Mouse (Mus musculus): ENCODE data around the gene Vapa.
"Not testable (repeated sequence)": the region's sequence is repeated elsewhere in the genome, so short reads cannot be mapped to it uniquely, and the experiment has no call there.

Gene Vapa

DNA sequence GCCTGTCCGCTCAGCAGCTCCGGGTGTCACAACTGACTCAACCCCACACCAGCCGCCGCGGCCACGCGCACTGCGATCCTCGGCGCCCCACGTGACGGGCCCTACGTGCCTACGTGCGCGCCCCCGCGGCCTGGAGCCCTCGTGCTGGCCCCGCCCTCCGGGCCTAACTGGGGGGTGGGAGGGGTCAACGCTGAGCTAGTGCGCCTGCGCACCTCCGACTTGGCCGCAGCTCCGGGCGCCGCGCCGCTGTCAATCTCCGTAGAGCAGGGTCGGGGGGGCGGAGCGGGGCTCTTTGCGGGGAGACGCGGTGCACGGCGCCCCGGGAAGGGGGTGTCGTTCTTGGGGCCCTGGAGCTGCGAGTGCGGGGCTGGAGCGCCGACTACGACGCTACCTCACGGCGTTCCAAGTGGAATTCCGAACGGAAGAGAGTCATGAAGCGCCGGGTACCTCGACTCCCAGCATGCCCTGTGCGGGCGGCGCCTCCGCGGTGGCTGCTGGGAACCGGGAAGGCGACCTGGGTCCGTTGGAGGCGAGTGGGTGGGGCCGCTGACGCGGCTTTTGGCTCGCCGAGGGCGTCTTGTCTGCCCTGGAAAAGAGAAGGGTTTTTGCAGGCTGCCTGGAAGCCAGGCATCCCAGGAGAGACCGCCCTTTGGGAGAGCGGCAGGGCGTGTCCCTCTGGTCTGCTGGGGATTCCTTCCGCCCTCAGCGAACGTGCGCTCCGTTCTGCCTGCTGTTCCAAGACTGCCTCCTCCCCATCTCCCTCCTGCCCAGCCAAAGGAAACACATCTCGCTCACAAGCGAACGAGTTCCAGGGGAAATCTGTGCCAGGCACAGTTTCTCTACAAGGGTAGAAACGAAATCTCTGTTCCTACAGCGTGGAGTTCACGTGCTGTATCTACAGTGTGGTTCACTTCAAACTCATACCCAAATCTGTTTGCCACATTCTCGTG, at the start of gene Vapa:
Gene Vapa, minus strand, starts transcription at position 93 of the 950 bp plus-strand sequence.
- DNase-seq (ENCODE audit: low read depth) = peak; percentile 89

DNA sequence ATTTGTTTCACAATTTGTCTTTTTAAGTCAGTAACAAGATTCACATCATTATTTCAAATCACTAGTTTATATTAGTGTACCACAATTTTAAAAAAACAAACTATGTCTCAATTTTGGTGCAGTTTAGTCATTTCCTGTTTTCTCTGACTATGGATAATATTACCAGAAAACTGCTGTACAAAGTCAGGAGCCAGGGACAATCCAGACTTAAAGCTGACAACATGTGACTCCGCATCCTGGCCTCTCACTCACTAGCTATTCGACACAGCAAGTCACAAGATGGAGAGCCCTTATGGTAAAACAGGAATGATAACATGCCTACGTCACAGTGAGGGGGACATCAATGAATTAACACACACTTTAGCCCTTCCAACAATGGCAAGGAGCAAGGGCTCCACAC, 49.3 kb upstream of the Vapa start:
- DNase-seq (ENCODE audit: low read depth) = no peak

DNA sequence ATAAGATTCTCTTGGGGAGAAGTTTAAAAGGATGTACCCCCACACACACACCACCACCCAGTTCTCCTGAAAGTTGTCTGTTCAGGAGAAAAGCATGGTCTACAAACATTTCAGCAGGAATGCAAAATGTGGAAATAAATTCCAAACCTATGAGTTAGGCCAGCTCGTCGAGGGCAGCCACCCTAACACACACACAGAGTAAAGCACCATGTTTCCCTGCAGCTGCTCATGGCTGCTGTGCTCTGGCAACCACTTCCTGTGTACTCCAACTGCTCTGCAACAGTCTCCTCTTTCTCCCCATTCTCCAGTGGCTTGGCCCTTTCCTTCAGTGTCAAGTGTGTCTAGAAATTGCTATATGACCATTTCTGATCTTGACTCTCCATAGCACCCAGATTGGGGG, 45.1 kb upstream of the Vapa start:
- no peak for DNase-seq (ENCODE audit: low read depth)

DNA sequence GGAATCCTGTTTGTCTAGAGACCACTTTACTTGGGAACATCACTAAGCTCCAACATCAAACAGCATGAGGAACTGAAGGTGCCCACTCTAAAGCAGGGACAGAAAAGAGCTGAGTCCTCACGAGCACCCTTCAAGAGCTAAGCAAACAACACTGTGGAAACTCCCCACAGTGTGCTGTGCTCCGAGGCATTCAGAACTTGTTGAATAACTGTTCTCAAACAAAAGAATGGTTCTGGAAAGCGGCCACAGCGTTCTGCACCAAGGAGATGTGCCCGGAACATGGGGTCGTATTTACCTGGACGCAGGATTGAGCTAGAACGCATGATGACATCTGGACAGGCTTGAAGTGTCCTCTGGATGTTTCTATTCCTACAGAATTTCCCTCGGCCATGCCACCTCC, 44.6 kb upstream of the Vapa start:
- DNase-seq (ENCODE audit: low read depth) = no peak

DNA sequence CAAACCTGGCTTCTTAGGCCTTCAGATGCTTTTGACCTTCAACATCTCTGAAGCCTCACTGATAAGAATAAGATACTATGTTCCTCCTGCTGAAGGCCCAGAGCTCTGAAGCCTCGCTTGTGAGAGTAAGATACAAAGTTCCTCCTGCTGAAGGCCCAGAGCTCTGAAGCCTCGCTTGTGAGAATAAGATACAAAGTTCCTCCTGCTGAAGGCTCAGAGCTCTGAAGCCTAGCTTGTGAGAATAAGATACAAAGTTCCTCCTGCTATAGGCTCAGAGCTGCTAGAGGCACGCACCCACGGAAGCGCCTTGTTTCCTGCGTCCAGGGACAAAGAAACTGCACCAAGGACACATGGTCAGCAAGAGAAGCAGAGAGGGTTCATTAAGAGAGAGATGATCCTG, 43.4 kb upstream of the Vapa start:
- no peak for DNase-seq (ENCODE audit: low read depth)

DNA sequence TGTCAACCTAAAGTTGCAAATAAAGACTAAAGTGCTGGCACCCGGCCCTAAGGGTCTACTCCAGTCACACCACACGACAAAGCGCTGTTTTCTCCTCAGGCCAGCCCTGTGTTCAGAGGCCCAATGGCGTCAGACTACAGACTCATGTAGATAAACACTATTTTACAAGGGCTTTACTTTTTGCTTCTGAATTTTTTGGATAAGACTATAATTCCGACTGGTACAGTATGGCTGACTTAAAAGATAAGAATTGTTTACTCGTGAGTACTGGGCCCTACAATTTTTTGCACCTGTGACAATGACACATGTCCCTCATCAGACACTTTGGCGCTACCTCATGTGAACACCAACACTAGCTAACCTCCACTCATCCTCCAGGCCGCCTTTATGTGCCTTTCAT, 42.7 kb upstream of the Vapa start:
- no peak for DNase-seq (ENCODE audit: low read depth)

DNA sequence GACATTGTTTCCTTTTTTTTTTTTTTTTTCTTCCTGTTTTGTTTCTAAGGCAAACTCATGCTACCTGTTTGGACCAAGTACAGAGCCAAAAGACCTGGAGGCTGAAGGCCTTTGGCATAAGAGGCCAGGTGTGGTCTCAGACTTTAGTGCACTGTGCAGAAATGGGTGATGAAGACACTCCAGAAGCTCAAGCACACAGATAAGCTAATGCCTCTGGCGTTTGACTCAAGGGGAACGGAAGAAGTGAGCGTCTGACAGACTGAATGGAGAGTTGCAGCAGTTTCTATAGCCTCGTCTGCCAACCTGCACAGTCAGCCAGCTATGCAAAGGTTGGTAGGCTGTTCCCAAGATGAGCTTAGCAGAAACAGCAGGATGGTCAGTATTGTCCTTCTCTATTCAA, 42.3 kb upstream of the Vapa start:
- DNase-seq (ENCODE audit: low read depth) = no peak

DNA sequence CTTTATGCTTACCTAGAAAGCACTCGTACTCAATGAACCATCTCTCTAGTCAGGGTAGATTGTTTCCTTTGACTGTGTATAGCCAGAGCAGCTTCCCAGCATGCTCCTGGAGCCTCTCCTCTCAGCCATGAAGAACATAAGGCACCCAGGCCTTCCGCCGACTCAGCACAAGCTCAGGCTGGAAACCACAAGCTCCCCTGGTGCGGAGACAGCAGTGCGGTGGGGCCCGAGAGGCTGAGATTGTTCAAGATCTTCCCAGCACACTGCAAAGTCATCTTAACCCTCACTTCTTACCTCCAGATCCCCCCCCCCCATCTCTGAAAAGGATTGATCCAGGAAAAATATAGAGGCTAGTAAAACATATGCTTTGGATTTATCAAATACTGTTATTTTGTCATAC, 37.2 kb upstream of the Vapa start:
- DNase-seq (ENCODE audit: low read depth) = no peak

DNA sequence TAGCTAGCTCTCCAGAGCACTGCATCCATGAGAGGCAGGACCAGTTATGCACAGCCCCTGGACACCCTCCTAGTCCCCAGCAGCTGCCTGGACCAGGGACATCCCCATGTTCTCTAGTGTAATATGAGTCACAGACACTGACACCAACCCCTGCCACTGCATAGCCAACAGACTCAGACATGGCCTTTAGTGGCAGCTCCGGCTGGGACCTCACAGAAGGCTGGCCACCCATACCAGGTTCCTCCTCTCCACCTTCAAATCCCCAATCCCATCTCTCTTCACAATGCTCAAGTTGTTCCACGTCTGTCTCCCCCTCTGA, 35.8 kb upstream of the Vapa start:
- no peak for DNase-seq (ENCODE audit: low read depth)

DNA sequence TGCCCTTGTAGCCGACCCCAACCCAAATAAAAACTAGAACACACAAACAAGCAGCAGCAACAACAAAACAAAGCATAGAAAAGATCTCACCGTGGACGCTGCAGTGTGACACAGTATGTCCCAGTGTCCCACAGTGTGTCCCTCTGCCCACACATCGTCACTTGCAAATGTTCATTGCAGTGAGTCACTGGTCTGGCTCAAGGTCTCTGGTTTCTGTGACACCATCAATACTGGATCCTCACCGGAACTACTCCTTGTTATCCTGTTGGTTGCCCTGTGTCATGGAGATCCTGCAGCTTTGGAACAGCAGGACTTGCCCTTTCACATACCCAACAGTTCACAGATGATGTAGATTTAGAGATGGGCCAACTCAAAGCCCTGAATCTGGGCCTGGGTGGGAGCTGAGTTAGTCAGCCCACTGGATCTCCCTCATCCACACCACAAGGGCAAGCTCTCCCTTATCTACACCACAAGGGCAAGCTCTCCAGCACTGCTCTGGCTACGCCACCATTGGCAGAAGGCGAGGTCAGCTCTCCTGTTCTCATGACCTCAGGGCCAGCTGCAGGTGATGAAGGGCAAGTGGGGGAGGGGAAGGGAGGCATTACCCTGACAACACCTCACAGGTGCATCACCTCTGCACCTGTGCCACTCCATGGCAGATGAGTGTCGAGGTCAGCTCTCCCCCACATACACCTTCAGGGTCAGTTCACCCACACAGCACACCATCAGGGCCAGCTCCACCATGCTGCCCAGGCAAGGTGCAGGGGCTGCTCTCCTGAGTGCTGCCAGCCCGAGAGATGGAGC, 35.2 kb upstream of the Vapa start:
- DNase-seq (ENCODE audit: low read depth) = no peak

DNA sequence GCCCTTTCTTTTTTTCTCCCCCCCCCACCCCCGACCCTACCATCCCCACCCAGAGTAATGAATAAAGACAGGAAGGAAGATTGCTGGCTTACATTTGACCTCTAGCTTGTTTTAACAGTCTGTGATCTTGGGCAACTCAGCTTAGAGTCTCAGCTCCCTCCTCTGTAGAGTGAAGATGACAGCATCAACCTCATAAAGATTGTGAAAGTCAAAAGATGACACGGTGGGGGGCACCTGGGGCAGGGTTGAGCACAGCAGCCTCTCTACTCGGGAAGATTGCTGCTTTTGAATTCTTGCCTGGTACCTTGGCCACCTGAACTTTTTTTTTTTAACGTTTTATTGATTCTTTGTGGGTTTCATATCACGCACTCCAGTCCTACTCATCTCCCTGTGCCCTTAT, 34.6 kb upstream of the Vapa start:
- DNase-seq (ENCODE audit: low read depth) = no peak

DNA sequence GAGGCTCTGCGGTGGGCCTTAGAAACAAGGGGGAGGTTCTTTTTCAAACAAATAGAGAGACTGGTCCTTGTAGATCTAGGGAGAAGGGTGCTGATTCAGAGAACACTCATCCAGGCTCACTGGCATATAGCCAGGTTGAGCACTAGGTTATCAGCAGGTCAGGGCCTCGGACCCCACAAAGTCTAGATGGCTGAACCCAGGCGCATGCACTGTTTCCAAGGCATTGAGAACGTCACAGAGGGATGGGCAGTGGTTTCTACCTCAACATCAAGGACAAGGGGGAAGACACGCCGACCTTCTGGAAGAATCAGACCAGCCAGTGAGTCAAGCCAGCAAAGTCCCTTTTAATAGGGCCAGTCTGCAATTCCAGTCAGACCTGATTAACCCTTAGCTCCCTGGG, 33.9 kb upstream of the Vapa start:
- no peak for DNase-seq (ENCODE audit: low read depth)

DNA sequence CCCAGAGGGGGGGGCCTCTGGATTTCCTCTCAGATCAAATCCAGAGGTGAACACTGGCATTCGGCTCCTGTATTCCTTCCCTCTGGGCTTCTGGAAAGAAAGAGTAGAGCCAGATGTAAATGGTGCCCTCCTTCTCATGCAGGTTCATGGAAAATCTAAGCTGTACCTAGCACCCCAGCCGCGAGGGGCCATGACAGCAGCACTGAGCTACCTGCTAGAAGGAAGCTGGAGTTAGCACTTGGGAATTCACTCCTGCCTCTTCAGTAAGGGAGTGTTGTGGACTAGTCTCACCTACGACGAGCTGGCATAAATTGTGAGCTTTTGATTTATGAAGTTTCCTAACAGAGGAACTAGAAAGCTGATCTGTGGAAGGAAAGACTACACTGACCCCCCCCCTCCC, 30.2 kb upstream of the Vapa start:
- no peak for DNase-seq (ENCODE audit: low read depth)

DNA sequence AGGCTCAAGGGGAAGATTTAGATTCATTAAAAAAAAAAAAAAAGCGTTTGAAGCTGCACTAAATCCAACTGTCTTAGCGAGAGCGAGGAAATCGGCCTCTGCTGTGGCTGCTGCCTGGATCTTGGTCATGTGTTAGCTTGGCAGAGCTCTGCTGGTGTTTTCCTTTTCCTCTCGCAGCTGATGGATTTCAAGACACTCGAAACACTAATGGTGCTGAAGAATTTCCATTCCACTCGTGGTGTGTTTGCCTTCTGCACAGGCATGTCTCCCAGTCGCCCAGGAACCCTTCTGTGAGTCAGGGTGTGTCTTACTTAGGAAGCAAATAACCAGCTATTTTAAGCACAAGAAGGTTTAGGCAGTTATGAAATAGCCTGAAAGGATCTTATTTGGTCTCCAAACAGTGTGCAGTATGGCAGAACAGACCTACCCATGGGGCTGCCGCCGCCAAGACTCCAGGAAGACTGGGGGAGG, 29.7 kb upstream of the Vapa start:
- no peak for DNase-seq (ENCODE audit: low read depth)

DNA sequence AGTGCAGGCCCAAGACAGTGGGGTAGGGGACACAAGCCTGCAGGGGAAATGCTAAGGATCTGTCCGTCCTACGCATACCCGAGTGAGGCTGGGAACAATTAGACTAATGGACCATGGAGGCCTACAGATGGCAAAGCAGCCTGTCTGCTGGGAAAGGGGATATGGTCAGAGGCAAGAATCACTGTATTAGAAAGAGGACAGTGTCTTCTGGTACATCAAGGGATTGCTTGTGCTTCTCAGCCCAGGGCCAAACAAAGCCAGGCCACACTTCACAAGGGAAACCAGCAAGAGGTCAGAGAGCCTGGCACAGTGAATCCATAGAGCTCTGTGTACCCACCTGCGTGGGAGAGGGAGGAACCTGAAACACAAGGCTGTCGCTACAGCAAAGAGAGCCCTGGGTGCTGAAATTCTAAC, 29.2 kb upstream of the Vapa start:
- DNase-seq (ENCODE audit: low read depth) = no peak

DNA sequence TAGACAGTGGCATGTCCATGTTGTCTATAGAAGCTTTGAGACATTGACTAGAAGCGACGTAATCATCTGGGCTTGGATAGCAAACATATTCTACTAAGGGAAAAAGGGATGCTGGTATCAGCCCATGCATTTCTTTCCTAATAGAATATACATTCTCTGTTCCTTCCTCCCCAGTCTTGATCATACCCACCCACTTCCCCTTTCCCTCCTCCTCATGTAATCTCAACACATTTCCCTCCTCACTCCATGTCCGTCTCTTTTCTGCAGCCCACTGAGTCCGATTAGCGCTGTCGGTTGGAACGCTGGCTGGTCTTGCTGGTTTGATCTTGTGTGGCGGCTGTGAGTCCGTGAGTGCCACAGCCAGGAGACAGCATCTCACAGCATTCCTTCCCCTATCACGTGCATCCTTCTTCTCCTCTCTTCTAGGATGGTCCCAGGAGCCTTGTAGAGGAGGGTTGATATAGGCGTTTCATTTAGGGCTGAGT, 28.4 kb upstream of the Vapa start, which contains the start of gene Txndc2:
Gene Txndc2, minus strand, starts transcription at position 435 of the 485 bp plus-strand sequence.
- no peak for DNase-seq (ENCODE audit: low read depth)

DNA sequence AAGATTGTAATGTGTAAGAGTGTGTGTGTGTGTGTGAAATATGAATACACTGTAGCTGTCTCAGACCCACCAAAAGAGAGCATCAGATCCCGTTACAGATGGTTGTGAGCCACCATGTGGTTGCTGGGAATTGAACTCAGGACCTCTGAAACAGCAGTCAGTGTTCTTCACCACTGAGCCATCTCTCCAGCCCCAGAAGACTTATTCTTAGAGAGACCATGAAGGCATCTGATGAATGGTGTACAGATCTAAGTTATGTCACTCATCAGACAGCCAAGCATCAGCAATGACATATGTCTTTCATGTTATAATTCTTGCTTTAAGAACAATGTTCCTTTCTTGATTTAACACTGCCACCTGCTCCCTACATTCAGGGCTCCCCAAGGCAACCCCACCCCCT, 25.8 kb upstream of the Vapa start:
- DNase-seq (ENCODE audit: low read depth) = no peak

DNA sequence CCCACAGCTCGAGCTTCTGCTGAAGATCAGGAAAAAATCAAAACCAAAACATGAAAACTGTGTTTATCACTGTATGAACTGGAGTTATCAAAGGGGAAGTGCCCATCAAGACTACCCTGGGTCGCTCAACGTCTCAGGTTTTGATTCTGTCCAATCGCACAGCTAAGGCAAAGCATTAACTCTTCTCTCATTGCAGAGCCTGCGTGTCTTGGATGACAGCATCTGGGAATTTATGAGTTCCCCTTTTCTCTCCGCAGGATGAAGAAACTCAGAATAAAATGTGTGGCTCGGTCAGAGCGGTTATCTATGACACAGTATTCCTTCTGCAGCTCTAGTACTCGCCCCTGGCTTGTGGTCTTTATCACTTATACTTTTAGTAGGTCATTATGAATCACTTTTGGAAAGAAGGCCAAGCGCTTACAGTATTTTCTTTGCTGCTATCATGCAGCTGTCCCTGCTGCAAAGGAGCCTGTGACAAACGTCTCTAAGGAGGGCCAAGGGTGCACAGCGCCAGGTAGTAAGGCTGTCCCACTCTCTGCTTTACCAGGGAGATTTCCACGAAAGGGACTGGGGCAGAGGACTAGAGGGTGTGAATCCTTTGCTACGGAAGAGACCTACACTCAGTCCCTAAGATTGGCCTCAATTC, 22.5 kb upstream of the Vapa start:
- no peak for DNase-seq (ENCODE audit: low read depth)

DNA sequence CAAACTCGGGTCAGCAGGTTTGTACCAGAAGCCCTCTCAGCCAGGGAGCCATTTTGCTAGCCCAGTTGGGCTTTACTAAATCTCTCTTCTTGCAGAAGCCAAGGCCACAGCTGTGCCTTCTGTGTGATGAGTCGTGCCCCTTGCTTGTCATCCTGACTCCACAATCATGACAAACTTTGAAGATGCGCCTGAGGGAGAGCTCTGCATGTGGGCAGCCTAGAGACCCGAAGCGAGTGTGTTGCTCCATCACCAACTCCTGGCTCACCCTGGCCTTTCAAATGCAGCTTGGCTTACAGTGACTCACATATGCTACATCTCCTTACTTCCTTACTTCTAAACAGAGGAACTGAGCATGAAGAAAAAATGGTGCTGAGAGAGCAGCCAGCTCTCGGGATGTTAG, 16.6 kb upstream of the Vapa start:
- no peak for DNase-seq (ENCODE audit: low read depth)

DNA sequence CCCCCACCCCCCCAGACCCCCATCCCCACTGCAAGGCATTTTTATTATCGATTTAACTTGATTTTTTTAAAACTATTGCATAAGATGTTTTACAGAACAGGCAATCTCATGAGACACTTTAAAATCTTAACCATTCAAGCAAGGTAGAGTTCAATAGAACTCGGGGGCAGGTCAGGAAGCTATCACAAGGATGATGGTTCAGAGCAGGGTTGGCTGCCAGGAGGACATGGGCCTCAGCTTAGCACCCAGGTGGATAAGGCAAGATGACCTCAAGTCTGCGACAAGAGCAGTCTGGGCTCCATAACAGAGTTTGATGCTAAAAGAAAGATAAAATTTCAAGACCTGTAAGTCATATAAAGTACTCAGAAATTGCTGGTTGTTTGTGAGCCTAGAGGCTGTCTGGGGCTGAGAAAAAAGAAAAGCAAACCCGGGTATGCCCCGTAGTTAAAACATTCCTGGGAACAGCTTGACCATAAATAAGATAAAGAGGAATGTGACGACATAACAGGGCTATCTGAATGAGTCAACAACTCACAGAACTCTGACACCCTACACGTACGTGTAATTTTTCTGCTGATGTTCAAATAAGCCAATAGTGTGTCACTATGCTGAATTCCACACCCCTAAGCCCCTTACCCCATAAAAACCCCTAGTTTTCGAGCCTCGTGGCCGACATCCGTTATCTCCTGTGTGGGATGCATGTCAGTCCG, 15.6 kb upstream of the Vapa start:
- not testable (repeated sequence) for DNase-seq (ENCODE audit: low read depth)

DNA sequence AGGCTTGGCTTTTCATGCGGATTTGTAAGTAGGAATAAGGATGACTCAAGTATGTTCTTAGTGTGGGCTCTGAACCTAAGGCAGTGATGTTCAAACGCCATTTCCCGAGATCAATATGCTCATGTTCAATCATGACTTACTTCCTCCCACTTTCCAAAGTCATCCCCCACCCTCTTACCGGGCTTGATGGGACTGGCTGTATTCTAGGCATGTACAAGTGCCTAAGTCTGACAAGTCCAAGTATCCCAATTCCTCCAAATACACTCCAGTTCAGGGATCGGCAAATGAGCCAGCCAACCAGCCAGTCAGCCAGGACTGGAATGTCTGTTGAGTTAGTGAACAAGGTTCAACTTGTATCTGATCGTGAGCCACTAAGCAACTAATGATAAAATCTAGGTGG, 12.9 kb upstream of the Vapa start:
- no peak for DNase-seq (ENCODE audit: low read depth)

DNA sequence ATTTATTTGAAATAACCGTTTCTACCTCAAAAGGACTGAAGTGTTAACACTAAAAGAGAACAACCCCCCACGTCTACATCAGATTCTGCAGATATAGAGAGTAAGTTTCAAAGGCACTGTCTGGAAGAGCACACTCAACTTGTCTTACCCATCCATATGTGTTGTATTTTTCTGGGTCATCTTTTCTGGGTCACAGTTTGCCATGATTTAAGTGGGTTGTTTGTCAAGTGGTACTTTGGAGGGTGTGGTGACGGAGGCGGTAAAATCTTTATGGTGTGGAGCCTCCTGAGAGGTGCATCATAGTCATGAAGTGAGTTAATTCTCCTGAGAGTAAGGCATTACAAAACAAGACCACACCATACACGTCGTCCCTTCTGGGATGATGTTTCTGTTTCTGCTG, 12.2 kb upstream of the Vapa start:
- no peak for DNase-seq (ENCODE audit: low read depth)
